Mouse (Mus musculus) lung, embryonic 15.5 days (tissue): ENCODE measurements around the gene Arrdc4. TPM values are rescaled to one million over a fixed set of nuclear protein-coding genes. Genes with fewer than 3 reads are reported as not detected.

ENCODE experiments used
- ATAC-seq: fragments of 200-750 bp; cut with Nextera tagmentation; 2 replicates; pipeline ENCODE4 v1.8.0; 2017; ENCODE audit warnings: moderate number of reproducible peaks, borderline replicate concordance; ENCODE audit not compliant: low FRiP score, low TSS enrichment; ENCODE audit errors: extremely low read depth
- H3K27ac ChIP-seq: fragments of 300-500 bp; sonication (generic); 2 replicates; pipeline ENCODE4 v1.5.1; 2015; ENCODE audit warnings: moderate library complexity, mild to moderate bottlenecking, inconsistent platforms
- H3K27me3 ChIP-seq: fragments of 300-500 bp; sonication (generic); 2 replicates; pipeline ENCODE4 v1.6.1; 2015; ENCODE audit warnings: inconsistent platforms
- H3K36me3 ChIP-seq: fragments of 300-500 bp; sonication (generic); 2 replicates; pipeline ENCODE4 v1.6.1; 2015; ENCODE audit warnings: inconsistent platforms
- H3K4me1 ChIP-seq: fragments of 300-500 bp; sonication (generic); 2 replicates; pipeline ENCODE4 v1.6.1; 2015; ENCODE audit warnings: inconsistent platforms
- H3K4me2 ChIP-seq: fragments of 300-500 bp; sonication (generic); 2 replicates; pipeline ENCODE4 v1.6.1; 2015; ENCODE audit warnings: inconsistent platforms, mild to moderate bottlenecking, moderate library complexity
- H3K4me3 ChIP-seq: fragments of 300-500 bp; sonication (generic); 2 replicates; pipeline ENCODE4 v1.5.1; 2015; ENCODE audit warnings: mild to moderate bottlenecking, inconsistent platforms
- H3K9ac ChIP-seq: fragments of 300-500 bp; sonication (generic); 2 replicates; pipeline ENCODE4 v1.6.1; 2015; ENCODE audit warnings: inconsistent platforms
- H3K9me3 ChIP-seq: fragments of 300-500 bp; sonication (generic); 2 replicates; pipeline ENCODE4 v1.6.1; 2016; ENCODE audit warnings: inconsistent platforms
- WGBS: fragments of 180-500 bp; shearing (Covaris S2); methylation state at CpG from one replicate; pipeline ENCODE4 v1.1.7; 2015; 5-methylcytosine and 5-hydroxymethylcytosine counted together
- polyA plus RNA-seq: library from polyadenylated mRNA; unstranded; fragments of >200 nt; fragmentation: Nextera tagmentation; extraction: Ambion mirVana; gene quantifications from 2 replicates; pipeline ENCODE4 v1.2.1, GENCODE M21; 2015

Arrdc4 gene
- polyA plus RNA-seq, 1 experiment from 2014 or later: 18.4 TPM

DNA sequence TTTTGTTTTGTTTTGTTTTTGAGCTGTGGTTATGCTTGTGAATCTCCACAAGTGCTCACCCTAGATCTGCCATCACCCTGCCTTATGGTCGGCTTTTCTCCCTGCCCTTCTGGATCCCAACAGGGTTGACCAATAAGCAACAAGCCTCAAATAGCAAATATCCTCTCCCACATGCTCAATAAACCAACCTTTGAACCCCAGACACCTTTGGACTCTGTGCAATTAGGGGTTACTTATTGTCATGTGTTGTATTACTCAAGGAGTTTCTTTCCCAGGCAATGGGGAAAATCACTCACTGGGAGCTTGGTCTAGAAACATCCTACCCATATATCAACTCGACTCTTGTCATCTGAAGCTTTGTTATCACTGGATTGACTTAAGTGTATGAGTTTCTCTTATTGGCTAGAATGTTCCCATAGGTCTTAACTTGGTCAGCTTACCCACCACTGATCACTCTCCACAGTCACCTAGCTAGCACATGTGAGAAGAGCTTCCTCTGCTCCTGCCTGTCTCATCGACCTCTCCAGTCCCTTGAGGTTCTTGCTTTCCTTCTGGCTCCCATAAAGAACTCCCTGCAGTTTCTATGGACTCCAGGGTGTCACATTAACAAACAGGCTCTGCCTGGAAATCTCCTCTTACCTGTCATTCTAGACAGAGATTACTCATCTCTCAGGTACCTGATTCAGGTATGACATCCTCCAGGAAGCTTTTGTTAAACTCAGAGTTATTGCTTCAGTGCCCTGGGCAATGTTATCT lies 40.3 kb downstream of the Arrdc4 start:
- Histone ChIP-seq H3K9me3 (no peaks in the 10 kb centered on the region), H3K4me1 (0 out of 2 replicates have a peak, but pooled peaks cover 6% of the 10 kb centered on the region), H3K27me3 (no peaks in the 10 kb centered on the region), H3K4me2 (no peak overlapping the region), H3K4me3 (no peak overlapping the region), H3K9ac (no peak overlapping the region), H3K36me3 (no peaks in the 10 kb centered on the region), H3K27ac (no peak overlapping the region)
- ATAC-seq: no peak
- WGBS: 74% methylated on average over 3 of the region's 3 CpGs

DNA sequence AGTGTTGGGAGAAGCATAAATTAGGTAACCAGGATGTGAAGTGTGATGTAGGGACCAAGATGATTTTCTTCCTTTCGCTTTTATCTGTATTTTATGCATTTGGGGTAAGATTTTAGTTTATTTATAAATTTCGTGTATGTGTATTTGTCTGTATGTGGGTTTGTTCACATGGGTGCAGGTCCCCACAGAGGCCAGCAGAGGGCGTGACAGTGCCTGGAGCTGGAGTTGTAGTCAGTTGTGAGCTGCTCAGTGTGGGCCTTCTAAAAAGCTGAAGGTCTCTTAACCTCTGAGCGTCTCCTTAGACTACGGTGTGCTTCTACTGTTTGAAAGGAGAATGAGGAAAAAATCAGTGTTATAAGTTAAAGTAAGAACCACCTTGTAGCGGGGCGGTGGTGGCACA lies 43.9 kb downstream of the Arrdc4 start:
- 87% methylated on average over 7 of the region's 7 CpGs for WGBS
- H3K36me3 ChIP-seq: no peaks in the 10 kb centered on the region
- no peaks in the 10 kb centered on the region for H3K9me3 ChIP-seq
- H3K4me3 ChIP-seq: no peak overlapping the region
- H3K27ac ChIP-seq: no peak overlapping the region
- no peaks in the 10 kb centered on the region for H3K27me3 ChIP-seq
- no peak overlapping the region for H3K9ac ChIP-seq
- no peaks in the 10 kb centered on the region for H3K4me1 ChIP-seq
- H3K4me2 ChIP-seq: no peak overlapping the region
- ATAC-seq: no peak

DNA sequence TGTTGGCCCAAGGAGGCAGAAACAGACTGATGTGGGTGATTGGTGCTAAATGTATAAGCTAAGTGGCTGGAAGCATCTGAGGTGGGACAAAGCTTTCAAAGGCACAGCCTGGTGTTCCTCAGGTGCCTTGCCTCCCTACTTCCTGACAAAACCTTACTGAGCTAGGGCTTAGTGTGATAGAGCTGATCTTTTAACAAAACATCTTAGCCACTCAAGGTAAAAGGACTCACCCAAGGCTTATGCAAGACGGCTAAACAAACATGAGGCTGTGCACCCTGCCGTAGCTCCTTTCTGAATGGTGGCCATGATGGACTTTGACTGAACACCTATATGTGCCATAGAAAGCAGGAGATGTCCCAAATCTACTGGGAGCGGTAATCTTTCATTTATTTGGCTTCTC lies 51.7 kb downstream of the Arrdc4 start:
- Histone ChIP-seq H3K27me3 (no peaks in the 10 kb centered on the region), H3K9ac (no peak overlapping the region), H3K36me3 (no peaks in the 10 kb centered on the region), H3K4me2 (no peak overlapping the region), H3K27ac (no peak overlapping the region), H3K4me3 (no peak overlapping the region), H3K9me3 (no peaks in the 10 kb centered on the region), H3K4me1 (peaks cover 7% of the 10 kb centered on the region; the same call in 1 of the 2 replicates)
- no peak for ATAC-seq
- WGBS: 59% methylated on average over 3 of the region's 3 CpGs

DNA sequence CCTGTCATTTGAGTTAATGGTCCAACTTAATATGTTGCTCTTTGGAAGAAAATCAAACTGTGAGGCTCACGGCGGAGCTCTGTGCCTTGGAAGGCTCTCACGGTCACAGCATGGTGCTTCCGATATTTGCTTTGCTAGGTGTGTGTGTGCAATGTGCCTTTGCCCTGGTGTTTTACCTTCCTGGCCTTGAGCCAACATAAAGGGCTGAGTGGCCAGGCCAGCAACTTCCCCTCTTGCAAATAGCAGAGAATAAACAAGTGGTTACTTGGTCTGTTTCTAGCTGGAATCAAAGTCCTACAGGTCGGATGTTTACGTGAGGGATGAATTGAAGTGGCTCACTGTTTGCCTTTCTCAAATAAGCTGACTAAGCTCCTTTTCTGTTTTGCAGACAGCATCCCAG lies 52.1 kb downstream of the Arrdc4 start:
- Histone ChIP-seq H3K27ac (no peak overlapping the region), H3K4me1 (peaks cover 7% of the 10 kb centered on the region; the same call in 1 of the 2 replicates), H3K9ac (no peak overlapping the region), H3K36me3 (no peaks in the 10 kb centered on the region), H3K9me3 (no peaks in the 10 kb centered on the region), H3K4me2 (no peak overlapping the region), H3K4me3 (no peak overlapping the region), H3K27me3 (no peaks in the 10 kb centered on the region)
- WGBS: 54% methylated on average over 6 of the region's 6 CpGs
- peak; percentile 83 for ATAC-seq

DNA sequence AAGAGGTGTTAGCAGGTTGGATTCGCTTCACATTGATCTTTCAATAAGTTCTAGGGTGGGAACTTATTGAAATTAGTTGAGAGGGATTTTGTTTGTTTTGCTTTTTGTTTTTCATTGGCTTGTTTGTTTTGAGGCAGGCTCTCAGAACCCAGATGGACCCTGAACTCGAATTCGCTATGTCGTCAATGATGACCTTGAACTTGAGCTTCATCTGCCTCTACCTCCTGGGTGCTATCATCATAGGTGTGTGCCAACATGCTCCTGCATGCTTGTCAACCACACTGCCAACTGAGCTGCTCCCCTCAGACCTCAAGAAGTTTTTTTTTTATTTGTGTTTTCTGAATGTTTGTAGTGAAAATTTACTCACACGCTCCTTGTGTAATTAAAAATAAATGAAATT lies 52.6 kb downstream of the Arrdc4 start:
- 65% methylated on average over 5 of the region's 5 CpGs for WGBS
- H3K9me3 ChIP-seq: no peaks in the 10 kb centered on the region
- H3K4me1 ChIP-seq: peaks cover 7% of the 10 kb centered on the region; the same call in 1 of the 2 replicates
- H3K27ac ChIP-seq: no peak overlapping the region
- no peak overlapping the region for H3K4me2 ChIP-seq
- no peak for ATAC-seq
- H3K4me3 ChIP-seq: no peak overlapping the region
- H3K36me3 ChIP-seq: no peaks in the 10 kb centered on the region
- no peaks in the 10 kb centered on the region for H3K27me3 ChIP-seq
- no peak overlapping the region for H3K9ac ChIP-seq

DNA sequence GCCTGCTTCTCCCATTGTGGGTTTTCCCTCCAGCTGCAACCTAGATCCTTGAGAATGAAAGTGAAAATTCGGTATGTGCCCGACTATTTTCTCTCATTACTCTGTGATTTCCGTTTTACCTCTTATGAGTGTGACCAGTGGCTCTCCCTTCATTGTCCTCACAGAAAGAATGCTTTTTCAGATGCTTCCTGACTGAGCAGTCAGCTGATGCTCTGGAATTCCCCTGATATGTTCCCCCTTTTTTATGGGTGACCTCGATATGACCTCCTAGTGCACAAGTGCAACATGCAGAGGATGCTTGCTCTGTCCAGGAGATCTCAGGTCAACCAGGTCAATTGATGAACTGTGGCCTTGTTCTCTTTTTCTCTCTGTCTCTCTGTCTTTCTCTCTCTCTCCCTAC lies 56.3 kb downstream of the Arrdc4 start:
- no peak overlapping the region for H3K27ac ChIP-seq
- H3K27me3 ChIP-seq: no peaks in the 10 kb centered on the region
- no peak overlapping the region for H3K4me3 ChIP-seq
- 63% methylated on average over 4 of the region's 4 CpGs for WGBS
- H3K4me1 ChIP-seq: peaks cover 7% of the 10 kb centered on the region; the same call in 1 of the 2 replicates
- H3K4me2 ChIP-seq: no peak overlapping the region
- no peaks in the 10 kb centered on the region for H3K36me3 ChIP-seq
- H3K9me3 ChIP-seq: no peaks in the 10 kb centered on the region
- ATAC-seq: no peak
- H3K9ac ChIP-seq: no peak overlapping the region

DNA sequence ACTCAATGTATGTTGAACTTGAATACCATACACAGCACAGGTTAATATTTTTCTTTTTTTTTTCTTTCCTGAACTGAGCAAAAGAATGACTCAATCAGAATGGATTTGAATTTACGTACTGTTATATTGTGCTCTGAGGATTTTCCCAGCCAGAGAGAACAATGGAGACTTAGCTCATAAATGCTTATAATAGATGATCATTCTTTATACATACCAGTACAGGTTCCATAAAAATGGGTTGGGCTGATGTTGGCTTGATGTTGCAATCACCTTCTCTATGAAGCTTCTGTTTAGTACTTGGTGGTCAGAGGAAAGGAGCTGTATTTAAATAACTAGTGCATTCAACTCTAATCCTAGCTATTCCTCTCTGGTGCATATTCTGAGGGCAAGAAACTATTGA lies 57.6 kb downstream of the Arrdc4 start:
- ATAC-seq: no peak

DNA sequence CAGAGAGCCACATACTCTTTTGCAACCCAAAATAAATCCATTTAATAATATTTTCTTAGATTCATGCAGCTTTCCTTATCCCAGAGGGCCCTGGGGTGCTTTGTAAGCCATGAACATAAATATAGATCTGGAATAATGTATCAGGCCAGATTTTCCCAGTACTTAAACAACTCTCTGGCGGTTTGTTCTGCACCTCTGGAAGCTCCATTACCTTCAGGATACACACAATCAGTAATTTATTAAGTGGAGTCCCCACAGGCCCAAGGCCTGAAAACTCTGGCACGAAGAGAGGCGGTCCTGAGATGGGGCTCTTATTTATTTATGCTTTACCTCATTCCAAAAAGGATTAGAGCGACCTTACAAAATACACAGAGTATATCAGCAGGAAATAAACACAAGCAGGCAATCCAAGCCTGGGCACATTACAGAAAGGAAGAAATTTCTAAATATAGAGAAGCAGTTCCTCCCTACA lies 61.9 kb downstream of the Arrdc4 start:
- 15% methylated on average over 4 of the region's 4 CpGs for WGBS
- Histone ChIP-seq H3K9ac (no peak overlapping the region), H3K36me3 (no peaks in the 10 kb centered on the region), H3K4me2 (no peak overlapping the region), H3K27me3 (no peaks in the 10 kb centered on the region), H3K4me3 (no peak overlapping the region), H3K4me1 (0 out of 2 replicates have a peak, but pooled peaks cover under 1% of the 10 kb centered on the region), H3K27ac (0 out of 2 replicates have a peak overlapping the region, but pooled peaks have one; percentile 14), H3K9me3 (no peaks in the 10 kb centered on the region)
- peak; percentile 5; the same call in 1 of the 2 replicates for ATAC-seq

More for the DNA sequence above, 57.6 kb downstream of the Arrdc4 start:
- H3K4me2 ChIP-seq: no peak overlapping the region
- no peak overlapping the region for H3K27ac ChIP-seq
- WGBS: 75% methylated on average over 1 of the region's 1 CpGs
- H3K36me3 ChIP-seq: no peaks in the 10 kb centered on the region
- no peak overlapping the region for H3K4me3 ChIP-seq
- peaks cover 6% of the 10 kb centered on the region; the same call in 1 of the 2 replicates for H3K4me1 ChIP-seq
- no peak overlapping the region for H3K9ac ChIP-seq
- H3K9me3 ChIP-seq: no peaks in the 10 kb centered on the region
- H3K27me3 ChIP-seq: no peaks in the 10 kb centered on the region
